Comparison of ENCODE assay signal across 27 mouse cellular contexts in genomic region chr3:68332515-68332914, GRCm38 (mm10).
DNase-seq lines count a peak whose midpoint lies in the region; ATAC-seq and TF ChIP-seq lines count a peak whose summit lies in the region.
"Had no signal": no experiment of that assay in that cellular context is flagged by ENCODE, and none has a peak within 500 bp of the region (broad histone marks: within the 10 kb centered on the region; RNA-seq: fewer than 3 reads in every experiment).

No protein-coding gene starts in this region.

- no peaks in the 10 kb centered on the region for H3K9me3 ChIP-seq in hindbrain, postnatal 0 days (ENCODE audit: low read length)
- no peaks in the 10 kb centered on the region for H3K9me3 ChIP-seq in hindbrain, embryonic 10.5 days
- H3K9me3 ChIP-seq: embryonic facial prominence, embryonic 10.5 days; embryonic facial prominence, embryonic 13.5 days; forebrain, embryonic 13.5 days; heart, embryonic 13.5 days; hindbrain, embryonic 12.5 days; hindbrain, embryonic 15.5 days; intestine, embryonic 15.5 days; kidney, embryonic 15.5 days had no signal

- no peak overlapping the region for H3K27ac ChIP-seq in hindbrain, postnatal 0 days
- no peak overlapping the region for H3K27ac ChIP-seq in hindbrain, embryonic 10.5 days
- H3K27ac ChIP-seq: embryonic facial prominence, embryonic 10.5 days; embryonic facial prominence, embryonic 13.5 days; forebrain, embryonic 13.5 days; gastrocnemius, adult 2 months; heart, embryonic 13.5 days; hindbrain, embryonic 12.5 days; hindbrain, embryonic 15.5 days; intestine, embryonic 15.5 days; kidney, embryonic 15.5 days had no signal

- no peaks in the 10 kb centered on the region for H3K27me3 ChIP-seq in hindbrain, postnatal 0 days (ENCODE audit: insufficient read depth, low read length)
- H3K27me3 ChIP-seq in hindbrain, embryonic 10.5 days (ENCODE audit: insufficient read depth, poor library complexity, severe bottlenecking), result no peaks in the 10 kb centered on the region
- H3K27me3 ChIP-seq: embryonic facial prominence, embryonic 13.5 days; forebrain, embryonic 13.5 days; heart, embryonic 13.5 days; hindbrain, embryonic 12.5 days; hindbrain, embryonic 15.5 days; intestine, embryonic 15.5 days; kidney, embryonic 15.5 days had no signal

- no peaks in the 10 kb centered on the region for H3K36me3 ChIP-seq in hindbrain, postnatal 0 days (ENCODE audit: insufficient read depth, low read length)
- no peaks in the 10 kb centered on the region for H3K36me3 ChIP-seq in hindbrain, embryonic 10.5 days
- H3K36me3 ChIP-seq: embryonic facial prominence, embryonic 10.5 days; embryonic facial prominence, embryonic 13.5 days; heart, embryonic 13.5 days; hindbrain, embryonic 12.5 days; hindbrain, embryonic 15.5 days; intestine, embryonic 15.5 days; kidney, embryonic 15.5 days had no signal

- no peak overlapping the region for H3K4me2 ChIP-seq in hindbrain, postnatal 0 days (ENCODE audit: low read depth, low read length)
- H3K4me2 ChIP-seq: embryonic facial prominence, embryonic 13.5 days; forebrain, embryonic 13.5 days; heart, embryonic 13.5 days; hindbrain, embryonic 12.5 days; hindbrain, embryonic 15.5 days; intestine, embryonic 15.5 days; kidney, embryonic 15.5 days had no signal

- no peak for ATAC-seq in hindbrain, postnatal 0 days
- ATAC-seq: CD4-positive, CD25-positive, alpha-beta regulatory T cell, adult 4 months; forebrain, embryonic 13.5 days; forebrain, postnatal 0 days; intestine, embryonic 15.5 days had no signal

- no peaks in the 10 kb centered on the region for H3K4me1 ChIP-seq in hindbrain, postnatal 0 days (ENCODE audit: insufficient read depth, low read length)
- no peaks in the 10 kb centered on the region for H3K4me1 ChIP-seq in hindbrain, embryonic 10.5 days (replicated peaks)
- H3K4me1 ChIP-seq: embryonic facial prominence, embryonic 10.5 days; embryonic facial prominence, embryonic 13.5 days; forebrain, embryonic 13.5 days; heart, embryonic 13.5 days; hindbrain, embryonic 12.5 days; hindbrain, embryonic 15.5 days; intestine, embryonic 15.5 days; kidney, embryonic 15.5 days had no signal

- TF ChIP-seq CTCF in hindbrain, postnatal 0 days (IDR thresholded peaks at IDR 0.05; ENCODE audit: low read depth), result no peak

- 32% methylated on average over 2 of the region's 2 CpGs for WGBS in hindbrain, postnatal 0 days
- 65% methylated on average over 2 of the region's 2 CpGs for WGBS in hindbrain, embryonic 10.5 days

- H3K9ac ChIP-seq in hindbrain, postnatal 0 days (replicated peaks; ENCODE audit: low read length), result no peak overlapping the region
- H3K9ac ChIP-seq: embryonic facial prominence, embryonic 13.5 days; forebrain, embryonic 13.5 days; forebrain, postnatal 0 days; heart, embryonic 13.5 days; hindbrain, embryonic 12.5 days; hindbrain, embryonic 15.5 days; intestine, embryonic 15.5 days; kidney, embryonic 15.5 days had no signal

- H3K4me3 ChIP-seq in hindbrain, postnatal 0 days (ENCODE audit: low read length), result no peak overlapping the region
- no peak overlapping the region for H3K4me3 ChIP-seq in hindbrain, embryonic 10.5 days
- H3K4me3 ChIP-seq: embryonic facial prominence, embryonic 10.5 days; embryonic facial prominence, embryonic 13.5 days; erythroblast, embryonic 14.5 days; forebrain, embryonic 13.5 days; gastrocnemius, adult 2 months; heart, embryonic 13.5 days; hindbrain, embryonic 12.5 days; hindbrain, embryonic 15.5 days; intestine, embryonic 15.5 days; kidney, embryonic 15.5 days had no signal

- DNase-seq in cerebellum, adult 9-10 months, result peak; percentile 3
- no peak for DNase-seq in cerebellum, adult 9-11 months
- DNase-seq in cerebellum, postnatal 25 days, result peak; percentile 19 to 32
- no peak for DNase-seq in cerebellum, postnatal 36 days
- DNase-seq in hindbrain, postnatal 0 days (ENCODE audit: low spot score), result peak; percentile 21
- no peak for DNase-seq in hindbrain, embryonic 10.5 days (ENCODE audit: low spot score)
- DNase-seq: adrenal gland, adult 2 months; adrenal gland, postnatal 14 days; embryo, embryonic 11 days; forebrain, postnatal 0 days; gastrocnemius, adult 2 months; gastrocnemius, postnatal 14 days; heart, adult 11 months; heart, postnatal 14 days; heart, postnatal 4 days; kidney, adult 11 months; kidney, adult 8-10 months had no signal

Comparison
In these comparisons a context has a peak if more than half of its experiments do, and no peak if none do; other contexts are left out.
1. DNase-seq: peak in cerebellum, adult 9-10 months (single experiment), cerebellum, postnatal 25 days (2 of 2) and hindbrain, postnatal 0 days (single experiment); none in cerebellum, adult 9-11 months (single experiment), cerebellum, postnatal 36 days (0 of 2) and hindbrain, embryonic 10.5 days (single experiment).